Mouse (Mus musculus) lung, postnatal 0 days (tissue): ENCODE measurements around the gene Smpdl3b. TPM values are rescaled to one million over a fixed set of nuclear protein-coding genes. Genes with fewer than 3 reads are reported as not detected.

ENCODE experiments used
- ATAC-seq: fragments of 200-750 bp; cut with Nextera tagmentation; 2 replicates; pipeline ENCODE4 v1.8.0; 2017; ENCODE audit warnings: moderate library complexity
- DNase-seq: peaks from one replicate; pipeline ENCODE4 v3.0.0-alpha.2; 2016; ENCODE audit warnings: low spot score
- H3K27ac ChIP-seq: fragments of 300-500 bp; sonication (generic); 2 replicates; pipeline ENCODE4 v1.5.1; 2014; ENCODE audit warnings: antibody characterized with exemption, mild to moderate bottlenecking, low read length, mixed read lengths
- H3K27me3 ChIP-seq: fragments of 300-500 bp; sonication (generic); replicated peaks from 2 replicates; pipeline ENCODE4 v1.6.1; 2014; ENCODE audit warnings: low read length, mixed read lengths; ENCODE audit not compliant: insufficient read depth
- H3K36me3 ChIP-seq: fragments of 300-500 bp; sonication (generic); 2 replicates; pipeline ENCODE4 v1.6.1; 2014; ENCODE audit warnings: low read length, mixed read lengths; ENCODE audit not compliant: insufficient read depth
- H3K4me1 ChIP-seq: fragments of 300-500 bp; sonication (generic); 2 replicates; pipeline ENCODE4 v1.6.1; 2014; ENCODE audit warnings: antibody characterized with exemption, low read depth, low read length, mixed read lengths; ENCODE audit not compliant: insufficient read depth
- H3K4me2 ChIP-seq: fragments of 300-500 bp; sonication (generic); replicated peaks from 2 replicates; pipeline ENCODE4 v1.6.1; 2014; ENCODE audit warnings: low read depth, mild to moderate bottlenecking, low read length, moderate library complexity, mixed read lengths
- H3K4me3 ChIP-seq: fragments of 300-500 bp; sonication (generic); 2 replicates; pipeline ENCODE4 v1.5.1; 2014; ENCODE audit warnings: low read depth, low read length
- H3K9ac ChIP-seq: fragments of 300-500 bp; sonication (generic); replicated peaks from 2 replicates; pipeline ENCODE4 v1.6.1; 2014; ENCODE audit warnings: low read depth, mild to moderate bottlenecking
- H3K9me3 ChIP-seq: fragments of 300-500 bp; sonication (generic); 2 replicates; pipeline ENCODE4 v1.6.1; 2016; ENCODE audit warnings: low read length, mixed read lengths
- CTCF ChIP-seq: IDR thresholded peaks from 2 replicates; pipeline ENCODE4 v1.5.1; 2016; ENCODE audit warnings: antibody characterized with exemption, mild to moderate bottlenecking
- EP300 ChIP-seq: IDR thresholded peaks from 2 replicates; pipeline ENCODE4 v1.6.1; 2016; ENCODE audit warnings: antibody characterized with exemption, mild to moderate bottlenecking, control low read depth
- WGBS: fragments of 180-500 bp; shearing (Covaris S2); extraction: QIAGEN DNeasy Blood & Tissue Kit; methylation state at CpG from one replicate; pipeline ENCODE4 v1.1.7; 2014; 5-methylcytosine and 5-hydroxymethylcytosine counted together
- polyA plus RNA-seq: library from polyadenylated mRNA; unstranded; fragments of >200 nt; fragmentation: Nextera tagmentation; extraction: Ambion mirVana; gene quantifications from 2 replicates; pipeline ENCODE4 v1.2.1, GENCODE M21; 2015

Smpdl3b gene
- polyA plus RNA-seq, 1 experiment from 2014 or later = 3.7 TPM

- Histone ChIP-seq H3K27me3 (no peaks in the 10 kb centered on the region), H3K4me3 (no peak overlapping the region), H3K9me3 (no peaks in the 10 kb centered on the region), H3K4me1 (peaks cover 11% of the 10 kb centered on the region; the same call in 1 of the 2 replicates), H3K4me2 (no peak overlapping the region), H3K27ac (no peak overlapping the region), H3K36me3 (no peaks in the 10 kb centered on the region), H3K9ac (no peak overlapping the region)
- no peak for DNase-seq
- no peak for ATAC-seq
- WGBS = 92% methylated on average over 25 of the region's 25 CpGs
- TF ChIP-seq EP300 (no peak), CTCF (peak; percentile 19; the same call in 1 of the 2 replicates)
Observed at GRCm38 (mm10) chr4:132733071-132733770, 23.8 kb downstream of the Smpdl3b start.

GRCm38 (mm10) chr4:132732148-132732684 lies 24.8 kb downstream of the Smpdl3b start, which contains the start of gene Xkr8:
TSS of gene Xkr8 (minus strand) at chr4:132732546.
- peak within 1 kb of the TSS; percentile 54 for H3K4me3 ChIP-seq
- no peaks in the 10 kb centered on the region for H3K27me3 ChIP-seq
- H3K36me3 ChIP-seq = no peaks in the 10 kb centered on the region
- H3K4me1 ChIP-seq = peaks cover 11% of the 10 kb centered on the region; the same call in 1 of the 2 replicates
- DNase-seq (peak; percentile 96), ATAC-seq (peak; percentile 99)
- H3K9me3 ChIP-seq = no peaks in the 10 kb centered on the region
- no peak for TF ChIP-seq EP300
- peak; percentile 58 for TF ChIP-seq CTCF
- WGBS = 2% methylated on average over 33 of the region's 34 CpGs
- H3K9ac ChIP-seq = peak within 1 kb of the TSS; percentile 59
- H3K27ac ChIP-seq = no peak within 1 kb of the TSS
- H3K4me2 ChIP-seq = peak within 1 kb of the TSS; percentile 90

DNA sequence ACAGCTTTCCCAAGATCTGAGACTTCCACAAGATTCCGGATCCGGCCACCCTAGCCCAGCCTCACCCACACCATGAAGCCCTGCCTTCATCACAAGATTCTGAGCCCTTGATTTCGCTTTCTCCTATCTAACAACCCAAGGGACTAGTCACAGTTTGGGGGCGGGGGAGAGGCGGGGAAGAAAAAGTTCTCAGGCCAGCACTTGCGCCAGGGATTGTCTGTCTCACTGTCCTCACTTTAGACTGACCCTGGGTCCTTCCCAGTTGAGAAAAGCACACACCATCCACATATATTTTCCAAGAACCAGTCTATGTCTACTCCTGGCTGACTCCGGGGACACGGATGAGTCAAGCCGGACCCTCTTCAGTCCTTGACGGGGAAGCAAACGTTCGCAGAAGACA lies 25.4 kb downstream of the Smpdl3b start:
- H3K4me3 ChIP-seq = peak overlapping the region; percentile 54
- TF ChIP-seq CTCF = no peak
- no peak for TF ChIP-seq EP300
- peak overlapping the region; percentile 90 for H3K4me2 ChIP-seq
- WGBS = 38% methylated on average over 12 of the region's 12 CpGs
- peaks cover 11% of the 10 kb centered on the region; the same call in 1 of the 2 replicates for H3K4me1 ChIP-seq
- H3K27me3 ChIP-seq = no peaks in the 10 kb centered on the region
- H3K9me3 ChIP-seq = no peaks in the 10 kb centered on the region
- no peak for ATAC-seq
- no peak overlapping the region for H3K27ac ChIP-seq
- H3K36me3 ChIP-seq = 0 out of 2 replicates have a peak, but pooled peaks cover under 1% of the 10 kb centered on the region
- DNase-seq = peak; percentile 15
- H3K9ac ChIP-seq = peak overlapping the region; percentile 59

DNA sequence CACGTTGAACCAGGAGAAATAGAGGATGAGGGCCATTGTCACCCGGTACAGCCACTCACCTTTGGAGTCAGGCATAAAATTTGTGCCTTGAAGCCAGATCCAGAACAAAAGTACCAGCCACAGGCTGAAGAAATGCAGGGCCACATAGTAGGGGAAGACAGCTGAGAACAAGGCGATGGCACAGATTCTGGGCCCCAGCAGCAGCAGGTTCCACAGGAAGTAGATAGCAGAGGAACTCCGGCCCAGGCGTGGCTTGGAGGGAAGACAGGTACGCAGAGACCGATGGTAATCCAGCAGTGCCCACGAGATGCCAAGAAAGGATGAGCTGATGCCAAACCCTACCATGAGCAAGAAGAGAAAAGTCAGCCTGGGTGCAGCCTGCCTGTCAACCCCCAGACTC lies 28.8 kb downstream of the Smpdl3b start:
- no peak for ATAC-seq
- H3K4me2 ChIP-seq = no peak overlapping the region
- 79% methylated on average over 8 of the region's 8 CpGs for WGBS
- DNase-seq = no peak
- no peaks in the 10 kb centered on the region for H3K27me3 ChIP-seq
- no peak for TF ChIP-seq EP300
- TF ChIP-seq CTCF = no peak
- H3K9me3 ChIP-seq = no peaks in the 10 kb centered on the region
- H3K36me3 ChIP-seq = 0 out of 2 replicates have a peak, but pooled peaks cover 4% of the 10 kb centered on the region
- no peak overlapping the region for H3K27ac ChIP-seq
- no peak overlapping the region for H3K9ac ChIP-seq
- peaks cover 11% of the 10 kb centered on the region; the same call in 1 of the 2 replicates for H3K4me1 ChIP-seq
- no peak overlapping the region for H3K4me3 ChIP-seq

DNA sequence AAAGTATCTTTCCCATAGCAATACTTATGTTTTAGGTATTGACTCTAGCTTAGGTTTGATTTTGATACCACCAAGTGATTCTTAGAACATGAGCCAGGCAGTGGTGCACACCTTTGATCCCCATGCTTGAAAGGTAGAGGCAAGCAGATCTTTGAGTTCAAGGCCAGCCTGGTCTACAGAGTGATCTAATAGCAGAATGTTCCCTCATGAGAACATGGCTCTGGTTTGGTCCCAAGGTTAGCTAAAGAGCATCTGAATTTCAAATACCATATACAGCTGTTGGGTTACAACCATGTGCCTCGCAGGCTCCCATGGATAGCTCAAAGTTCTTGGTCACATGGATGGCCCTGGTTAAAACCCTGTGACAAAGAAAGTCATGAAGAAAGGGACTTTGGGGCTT lies 38.8 kb downstream of the Smpdl3b start:
- peaks cover 17% of the 10 kb centered on the region; the same call in 1 of the 2 replicates for H3K36me3 ChIP-seq
- no peak overlapping the region for H3K4me2 ChIP-seq
- no peak overlapping the region for H3K27ac ChIP-seq
- TF ChIP-seq CTCF (no peak), EP300 (no peak)
- H3K4me3 ChIP-seq = no peak overlapping the region
- no peaks in the 10 kb centered on the region for H3K9me3 ChIP-seq
- no peak overlapping the region for H3K9ac ChIP-seq
- H3K4me1 ChIP-seq = no peaks in the 10 kb centered on the region
- 97% methylated on average over 1 of the region's 1 CpGs for WGBS
- no peaks in the 10 kb centered on the region for H3K27me3 ChIP-seq
- ATAC-seq (no peak), DNase-seq (no peak)

DNA sequence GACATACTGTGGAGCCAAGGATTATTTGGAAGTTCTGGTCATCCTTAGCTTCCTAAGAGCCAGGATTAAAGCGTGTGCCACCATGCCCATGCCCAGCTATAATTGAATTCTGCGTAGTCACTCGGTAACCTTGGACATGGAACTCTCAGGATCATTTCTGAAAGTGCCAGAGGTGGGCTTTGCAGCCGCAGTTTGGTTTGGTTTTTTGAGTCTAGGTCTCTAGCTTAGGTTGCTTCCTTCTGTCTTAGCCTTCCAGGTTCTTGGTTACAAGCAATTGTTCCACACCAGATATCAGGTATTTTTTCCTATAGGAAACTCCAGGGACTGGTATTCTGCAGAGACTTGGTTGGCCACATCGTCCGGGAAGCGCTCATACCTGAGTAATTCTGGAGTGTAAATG lies 43.9 kb downstream of the Smpdl3b start:
- Histone ChIP-seq H3K9me3 (no peaks in the 10 kb centered on the region), H3K27ac (no peak overlapping the region), H3K4me3 (no peak overlapping the region), H3K27me3 (no peaks in the 10 kb centered on the region), H3K36me3 (peaks cover 35% of the 10 kb centered on the region; the same call in 1 of the 2 replicates), H3K9ac (no peak overlapping the region), H3K4me2 (no peak overlapping the region), H3K4me1 (no peaks in the 10 kb centered on the region)
- DNase-seq = no peak
- 91% methylated on average over 7 of the region's 7 CpGs for WGBS
- ATAC-seq = no peak
- no peak for TF ChIP-seq CTCF
- TF ChIP-seq EP300 = no peak
